Mouse (Mus musculus) ES-E14 (cell line): ENCODE measurements around the gene Il15ra.

Experiments
- CHD2 ChIP-seq: IDR thresholded peaks from 2 replicates; pipeline ENCODE4 v1.6.1; 2014; ENCODE audit warnings: mild to moderate bottlenecking, low read depth, low read length, inconsistent platforms
- MAFK ChIP-seq: IDR thresholded peaks from 2 replicates; pipeline ENCODE4 v1.6.1; 2014; ENCODE audit warnings: mild to moderate bottlenecking, low read depth, low read length, inconsistent platforms; ENCODE audit not compliant: insufficient read depth
- ZNF384 ChIP-seq: IDR thresholded peaks from 2 replicates; pipeline ENCODE4 v1.6.1; 2012; ENCODE audit warnings: low read depth, low read length, inconsistent platforms

GRCm38 (mm10) chr2:11774426-11774825 lies 69.3 kb downstream of the Il15ra start:
- TF ChIP-seq CHD2 (no peak), MAFK (no peak), ZNF384 (no peak)
